Mouse (Mus musculus) liver, postnatal 0 days (tissue): ENCODE data around the gene Ptpn13. TPM values are rescaled to one million over a fixed set of nuclear protein-coding genes. Genes with fewer than 3 reads are reported as not detected.
A peak's percentile ranks its signal among the peaks of the same experiment; 100 is the strongest.

Source experiments
- ATAC-seq: fragments of 200-750 bp; cut with Nextera tagmentation; 2 replicates; pipeline ENCODE4 v1.8.0; 2017; ENCODE audit warnings: mild to moderate bottlenecking, moderate library complexity
- DNase-seq: peaks from one replicate; pipeline ENCODE4 v3.0.0-alpha.2; 2016
- H3K27ac ChIP-seq: fragments of 300-500 bp; sonication (generic); 2 replicates; pipeline ENCODE4 v1.5.1; 2014; ENCODE audit warnings: antibody characterized with exemption, moderate library complexity, mild to moderate bottlenecking, low read depth
- H3K27me3 ChIP-seq: fragments of 300-500 bp; sonication (generic); 2 replicates; pipeline ENCODE4 v1.6.1; 2014; ENCODE audit warnings: low read length, control low read depth, mixed read lengths; ENCODE audit not compliant: insufficient read depth
- H3K36me3 ChIP-seq: fragments of 300-500 bp; sonication (generic); replicated peaks from 2 replicates; pipeline ENCODE4 v1.6.1; 2014; ENCODE audit warnings: mild to moderate bottlenecking, control low read depth, low read length, moderate library complexity, mixed read lengths; ENCODE audit not compliant: insufficient read depth
- H3K4me1 ChIP-seq: fragments of 300-500 bp; sonication (generic); 2 replicates; pipeline ENCODE4 v1.6.1; 2014; ENCODE audit warnings: antibody characterized with exemption, mild to moderate bottlenecking, control low read depth; ENCODE audit not compliant: insufficient read depth
- H3K4me2 ChIP-seq: fragments of 300-500 bp; sonication (generic); 2 replicates; pipeline ENCODE4 v1.6.1; 2014; ENCODE audit warnings: low read depth, mild to moderate bottlenecking, low read length, moderate library complexity, mixed read lengths
- H3K4me3 ChIP-seq: fragments of 300-500 bp; sonication (generic); 2 replicates; pipeline ENCODE4 v1.5.1; 2014; ENCODE audit warnings: low read depth, low read length
- H3K9ac ChIP-seq: fragments of 300-500 bp; sonication (generic); replicated peaks from 2 replicates; pipeline ENCODE4 v1.6.1; 2014; ENCODE audit warnings: mild to moderate bottlenecking, moderate library complexity
- H3K9me3 ChIP-seq: fragments of 300-500 bp; sonication (generic); 2 replicates; pipeline ENCODE4 v1.6.1; 2016; ENCODE audit warnings: mild to moderate bottlenecking, control low read depth, low read length, mixed read lengths
- CTCF ChIP-seq: sonication (generic); IDR thresholded peaks from 2 replicates; pipeline ENCODE4 v1.5.1; 2016; ENCODE audit warnings: antibody characterized with exemption, low read depth
- EP300 ChIP-seq: IDR thresholded peaks from 2 replicates; pipeline ENCODE4 v1.6.1; 2016; ENCODE audit warnings: antibody characterized with exemption, low read depth, mild to moderate bottlenecking
- WGBS: fragments of 180-500 bp; shearing (Covaris S2); extraction: QIAGEN DNeasy Blood & Tissue Kit; methylation state at CpG from one replicate; pipeline ENCODE4 v1.1.7; 2014; ENCODE audit not compliant: insufficient replicate concordance; 5-methylcytosine and 5-hydroxymethylcytosine counted together
- polyA plus RNA-seq: library from polyadenylated mRNA; unstranded; fragments of >200 nt; fragmentation: Nextera tagmentation; extraction: Ambion mirVana; gene quantifications from 2 replicates; pipeline ENCODE4 v1.2.1, GENCODE M21; 2015

Ptpn13 gene
- polyA plus RNA-seq, 1 experiment from 2014 or later: 0.38 TPM

- H3K27me3 ChIP-seq: no peaks in the 10 kb centered on the region
- ATAC-seq: no peak
- no peak overlapping the region for H3K4me3 ChIP-seq
- H3K36me3 ChIP-seq: no peaks in the 10 kb centered on the region
- no peaks in the 10 kb centered on the region for H3K9me3 ChIP-seq
- H3K9ac ChIP-seq: no peak overlapping the region
- WGBS: 87% methylated on average over 20 of the region's 20 CpGs
- TF ChIP-seq EP300: no peak
- no peak for TF ChIP-seq CTCF
- no peak overlapping the region for H3K27ac ChIP-seq
- no peak for DNase-seq
- no peaks in the 10 kb centered on the region for H3K4me1 ChIP-seq
- no peak overlapping the region for H3K4me2 ChIP-seq
Measured at GRCm38 (mm10) chr5:103526668-103527436, 101.9 kb downstream of the Ptpn13 start.

- ATAC-seq: no peak
- Histone ChIP-seq H3K4me2 (no peak overlapping the region), H3K27ac (no peak overlapping the region), H3K9me3 (no peaks in the 10 kb centered on the region), H3K4me1 (no peaks in the 10 kb centered on the region), H3K36me3 (no peaks in the 10 kb centered on the region), H3K27me3 (no peaks in the 10 kb centered on the region), H3K9ac (no peak overlapping the region), H3K4me3 (no peak overlapping the region)
- WGBS: 79% methylated on average over 6 of the region's 6 CpGs
- DNase-seq: no peak
- no peak for TF ChIP-seq CTCF
- no peak for TF ChIP-seq EP300
Measured at GRCm38 (mm10) chr5:103527437-103527718, 102.4 kb downstream of the Ptpn13 start.

- Histone ChIP-seq H3K36me3 (no peaks in the 10 kb centered on the region), H3K4me3 (no peak overlapping the region), H3K4me1 (no peaks in the 10 kb centered on the region), H3K9ac (no peak overlapping the region), H3K27ac (no peak overlapping the region), H3K27me3 (no peaks in the 10 kb centered on the region), H3K4me2 (no peak overlapping the region), H3K9me3 (no peaks in the 10 kb centered on the region)
- ATAC-seq (no peak), DNase-seq (no peak)
- WGBS: 70% methylated on average over 9 of the region's 9 CpGs
- no peak for TF ChIP-seq EP300
- TF ChIP-seq CTCF: no peak
Measured at GRCm38 (mm10) chr5:103530214-103530613, 105.2 kb downstream of the Ptpn13 start.

GRCm38 (mm10) chr5:103532841-103533390 is 107.9 kb downstream of the Ptpn13 start:
- 85% methylated on average over 11 of the region's 11 CpGs for WGBS
- no peaks in the 10 kb centered on the region for H3K4me1 ChIP-seq

GRCm38 (mm10) chr5:103534454-103534853 is 109.5 kb downstream of the Ptpn13 start:
- TF ChIP-seq CTCF: 0 out of 2 replicates have a peak, but pooled peaks have one; percentile 22
- TF ChIP-seq EP300: no peak
- H3K27ac ChIP-seq: no peak overlapping the region
- no peaks in the 10 kb centered on the region for H3K27me3 ChIP-seq
- ATAC-seq (no peak), DNase-seq (no peak)
- 59% methylated on average over 3 of the region's 3 CpGs for WGBS
- no peak overlapping the region for H3K4me2 ChIP-seq
- H3K4me1 ChIP-seq: no peaks in the 10 kb centered on the region
- H3K9ac ChIP-seq: no peak overlapping the region
- no peak overlapping the region for H3K4me3 ChIP-seq
- H3K9me3 ChIP-seq: no peaks in the 10 kb centered on the region
- H3K36me3 ChIP-seq: no peaks in the 10 kb centered on the region

More at GRCm38 (mm10) chr5:103532841-103533390, 107.9 kb downstream of the Ptpn13 start:
- Histone ChIP-seq H3K4me3 (no peak overlapping the region), H3K36me3 (no peaks in the 10 kb centered on the region), H3K9me3 (no peaks in the 10 kb centered on the region), H3K27me3 (no peaks in the 10 kb centered on the region), H3K9ac (no peak overlapping the region), H3K4me2 (no peak overlapping the region), H3K27ac (no peak overlapping the region)
- DNase-seq (no peak), ATAC-seq (no peak)
- no peak for TF ChIP-seq CTCF
- no peak for TF ChIP-seq EP300

- TF ChIP-seq EP300 (no peak), CTCF (no peak)
- no peak overlapping the region for H3K4me3 ChIP-seq
- WGBS: 68% methylated on average over 4 of the region's 4 CpGs
- no peaks in the 10 kb centered on the region for H3K4me1 ChIP-seq
- ATAC-seq (no peak), DNase-seq (no peak)
- no peaks in the 10 kb centered on the region for H3K9me3 ChIP-seq
- H3K4me2 ChIP-seq: no peak overlapping the region
- H3K9ac ChIP-seq: no peak overlapping the region
- no peaks in the 10 kb centered on the region for H3K27me3 ChIP-seq
- no peaks in the 10 kb centered on the region for H3K36me3 ChIP-seq
- no peak overlapping the region for H3K27ac ChIP-seq
Measured at GRCm38 (mm10) chr5:103537429-103537828, 112.4 kb downstream of the Ptpn13 start.
